Mouse (Mus musculus): ENCODE measurements at regions not wholly inside any gene's neighbourhood (a gene's known extent, or its start where the extent isn't known, plus 50 kb on each side); places are given as distances from the start of the nearest gene placed in this dataset.

DNA sequence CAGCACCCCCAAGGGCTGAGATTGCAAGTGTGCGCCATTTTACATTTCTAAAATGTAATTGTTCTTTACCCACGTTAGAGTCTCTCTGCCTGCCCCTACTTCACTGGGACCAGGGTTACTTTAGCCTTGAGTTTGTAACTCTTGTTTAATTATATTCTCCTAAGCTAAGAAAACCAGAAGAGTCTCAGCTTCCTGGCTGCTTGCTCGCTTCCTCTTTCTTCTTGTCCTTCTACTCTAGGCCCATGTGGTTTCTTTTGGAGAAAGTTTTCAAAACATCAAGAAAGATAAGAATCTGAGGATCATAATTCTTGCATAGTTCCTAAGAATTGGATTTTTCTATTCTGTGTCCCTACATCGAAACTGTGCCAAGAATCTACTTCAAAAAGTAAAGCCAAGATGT, 228.6 kb downstream of the Tmsb4x start:
- no peak for DNase-seq (ENCODE audit: low spot score)

GRCm38 (mm10) chrX:166977029-166977428, 232.1 kb downstream of the Tmsb4x start:
- no peak for DNase-seq (ENCODE audit: low spot score)

- no peak for DNase-seq (ENCODE audit: low spot score)
These were observed 237.4 kb downstream of the Tmsb4x start for GRCm38 (mm10) chrX:166971721-166972120.

DNA sequence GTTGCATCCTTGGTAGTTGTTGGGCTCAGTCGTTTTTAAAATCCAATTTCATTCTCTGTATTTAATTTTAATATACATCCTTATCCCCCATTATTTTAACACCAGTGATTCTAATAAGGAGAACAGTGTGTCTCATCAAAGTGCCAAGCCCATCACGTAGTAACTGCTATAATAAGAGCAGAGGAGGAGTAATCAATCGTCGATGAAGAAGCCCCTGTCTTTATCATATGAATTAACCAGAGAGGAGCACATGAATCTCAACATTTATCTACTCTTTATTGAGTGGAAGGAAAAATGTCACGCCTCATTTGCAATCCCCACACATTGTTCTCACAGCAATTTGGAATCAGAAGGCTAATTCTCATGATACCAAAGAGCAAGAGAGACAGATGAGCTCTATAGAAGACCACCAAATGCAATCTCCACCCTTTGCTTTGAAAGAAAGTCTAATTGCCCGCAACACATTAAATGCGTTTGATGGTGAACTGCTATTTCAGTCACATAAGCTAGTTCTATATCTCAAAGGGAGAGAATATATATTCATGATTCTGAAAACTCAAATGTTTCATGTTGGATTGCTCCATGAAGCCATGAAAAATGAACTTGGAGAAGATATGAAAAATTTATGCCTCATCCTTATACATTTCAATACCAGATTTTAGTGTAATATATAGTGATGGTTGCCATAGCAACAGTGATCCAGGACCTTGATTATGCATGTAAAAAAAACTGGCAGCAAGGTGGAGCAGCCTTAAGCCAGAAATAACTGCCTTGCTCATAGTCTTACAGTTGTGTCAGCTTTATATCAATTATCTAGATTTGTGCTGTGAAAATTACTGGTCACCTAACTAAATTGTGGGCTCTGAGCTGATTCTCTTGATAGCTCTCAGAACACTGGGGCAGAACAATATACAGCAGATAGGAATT, 244.2 kb downstream of the Tmsb4x start:
- no peak for DNase-seq (ENCODE audit: low spot score)

GRCm38 (mm10) chrX:166952528-166953189, 256.5 kb downstream of the Tmsb4x start:
- DNase-seq (ENCODE audit: low spot score) = peak; percentile 7

DNA sequence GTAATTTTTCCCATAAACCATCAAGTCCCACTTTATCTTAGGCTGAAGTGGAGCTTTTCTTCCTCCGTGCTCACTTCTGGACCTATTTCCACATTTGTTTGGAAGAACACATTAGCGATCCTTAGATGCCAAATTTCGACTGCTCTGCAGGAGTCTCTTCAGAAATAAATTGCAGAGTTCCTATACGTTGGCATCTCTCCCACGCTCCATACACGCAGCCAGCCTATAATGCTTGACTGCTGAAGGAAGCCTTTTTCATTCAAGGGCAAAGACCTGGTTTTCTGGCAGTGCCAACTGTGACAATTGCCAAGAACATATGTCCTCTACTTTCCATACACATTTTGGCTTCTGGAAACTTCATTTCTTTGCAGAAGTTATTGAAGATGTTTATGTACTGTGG, 258.1 kb downstream of the Tmsb4x start:
- DNase-seq (ENCODE audit: low spot score) = no peak

GRCm38 (mm10) chrX:166945915-166946314, 263.2 kb downstream of the Tmsb4x start:
- no peak for DNase-seq (ENCODE audit: low spot score)

GRCm38 (mm10) chrX:166945476-166945875, 263.6 kb downstream of the Tmsb4x start:
- DNase-seq (ENCODE audit: low spot score) = no peak

GRCm38 (mm10) chrX:166933766-166934165, 275.3 kb downstream of the Tmsb4x start:
- no peak for DNase-seq (ENCODE audit: low spot score)

DNA sequence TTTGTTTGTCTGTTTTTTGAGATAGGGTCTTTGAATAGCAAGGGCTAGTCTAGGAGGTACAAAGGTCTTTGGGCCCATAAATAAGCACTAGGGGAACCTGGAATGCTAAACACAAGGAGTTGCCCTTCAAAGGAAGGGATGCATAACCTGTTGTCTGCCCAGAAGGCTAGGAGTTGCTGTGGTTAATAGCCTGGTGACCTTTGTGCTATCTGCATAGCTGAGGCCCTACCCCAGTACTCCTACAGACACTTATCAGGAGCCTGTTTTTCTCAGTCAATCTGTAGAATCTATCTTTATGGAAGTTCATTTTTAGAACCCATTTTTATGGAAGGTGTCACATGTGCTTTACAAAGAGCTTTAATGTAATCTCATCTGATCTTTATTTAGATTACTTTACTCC, 276.6 kb downstream of the Tmsb4x start:
- no peak for DNase-seq (ENCODE audit: low spot score)

DNA sequence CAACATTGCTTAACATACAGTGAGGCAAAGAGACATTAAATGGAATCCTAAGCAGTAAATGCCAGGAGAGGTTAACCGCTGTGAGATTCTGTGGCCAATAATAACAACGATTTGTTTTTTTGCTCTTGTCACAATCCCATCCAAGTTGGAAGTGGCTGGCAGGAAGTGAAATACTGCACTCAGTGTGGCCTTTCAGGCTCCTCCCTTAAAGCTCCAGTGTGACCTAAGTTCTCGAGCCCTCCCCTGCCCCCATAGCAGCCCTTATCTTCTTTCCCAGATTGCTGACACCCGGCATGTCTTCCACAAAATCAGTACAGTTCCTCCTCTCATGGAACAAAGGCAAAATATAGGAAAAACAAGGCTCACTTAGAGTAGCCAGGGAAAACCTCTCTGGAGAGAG, 278.1 kb downstream of the Tmsb4x start:
- DNase-seq (ENCODE audit: low spot score) = no peak

- no peak for DNase-seq (ENCODE audit: low spot score)
These were observed 279.2 kb downstream of the Tmsb4x start for GRCm38 (mm10) chrX:166929716-166930420.

GRCm38 (mm10) chrX:166915356-166915953, 293.7 kb downstream of the Tmsb4x start:
- no peak for DNase-seq (ENCODE audit: low spot score)

DNA sequence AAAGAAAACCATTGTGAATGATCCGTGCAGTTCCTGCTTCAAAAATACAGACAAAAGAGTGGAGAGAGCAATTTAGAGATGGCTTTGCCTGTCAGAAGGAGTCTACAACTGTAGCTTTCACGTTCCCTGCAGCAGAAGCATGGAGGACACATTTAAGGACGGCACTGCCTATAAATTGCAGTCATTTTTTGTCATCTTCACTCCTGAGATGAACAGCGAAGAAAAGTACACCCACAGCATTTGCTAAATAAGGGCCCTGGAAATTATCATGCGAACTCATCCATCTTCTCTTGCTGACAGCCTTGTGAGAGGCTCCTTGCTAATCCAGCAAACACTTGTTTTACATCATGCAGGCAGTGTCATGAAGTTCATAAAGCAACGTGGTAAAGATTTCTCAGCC, 302.5 kb downstream of the Tmsb4x start:
- no peak for DNase-seq (ENCODE audit: low spot score)

GRCm38 (mm10) chrX:166900761-166901160, 308.4 kb downstream of the Tmsb4x start:
- DNase-seq (ENCODE audit: low spot score) = no peak

- DNase-seq (ENCODE audit: low spot score) = no peak
These were observed 309.7 kb upstream of the Egfl6 start for GRCm38 (mm10) chrX:166895199-166895598.

DNA sequence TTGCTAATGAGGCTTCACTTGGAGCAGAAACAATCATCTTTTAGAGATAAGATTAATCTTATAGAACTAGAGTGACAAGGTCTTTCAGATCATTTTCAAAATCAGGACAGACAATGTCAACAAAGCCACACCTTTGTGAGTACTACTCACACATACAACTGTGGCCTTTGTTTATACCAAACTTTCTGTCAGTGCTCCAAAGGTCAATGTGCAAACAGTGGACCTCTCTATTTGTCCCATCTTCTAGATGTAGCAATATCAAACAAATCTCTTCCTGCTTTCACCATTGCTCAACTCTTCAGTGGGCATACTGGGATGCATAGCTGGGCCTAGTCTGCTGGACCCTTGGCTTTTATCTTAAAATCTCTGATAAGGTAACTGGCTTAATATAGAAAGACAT, 300.9 kb upstream of the Egfl6 start:
- no peak for DNase-seq (ENCODE audit: low spot score)

DNA sequence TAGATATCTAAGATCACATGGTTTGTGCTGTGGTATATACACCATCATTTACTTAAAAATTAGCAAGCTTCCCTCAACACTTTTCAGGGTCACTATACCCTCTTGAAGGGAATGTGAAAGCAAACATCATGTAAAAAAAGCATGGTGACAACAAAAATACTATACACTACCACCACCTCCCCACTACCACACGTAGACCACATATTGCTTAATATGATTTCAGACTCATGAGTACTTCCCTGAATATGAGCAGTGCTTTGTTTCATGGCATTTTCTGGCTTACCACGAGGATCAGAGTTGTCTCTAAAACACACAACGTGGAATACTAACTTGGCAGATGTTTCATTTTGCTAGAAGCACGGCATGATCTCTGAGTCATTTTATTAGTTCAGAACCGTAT, 284.0 kb upstream of the Egfl6 start:
- DNase-seq (ENCODE audit: low spot score) = no peak

- peak; percentile 3 for DNase-seq (ENCODE audit: low spot score)
These were observed 282.2 kb upstream of the Egfl6 start for GRCm38 (mm10) chrX:166867692-166868091.
